Mouse (Mus musculus): ENCODE results near the gene Galnt13. TPM values are rescaled to one million over a fixed set of nuclear protein-coding genes. Genes with fewer than 3 reads are reported as not detected.

The Galnt13 gene
- polyA plus RNA-seq (2015; fragmentation: Nextera tagmentation; extraction: Ambion mirVana), result not detected in 2 replicates

DNA sequence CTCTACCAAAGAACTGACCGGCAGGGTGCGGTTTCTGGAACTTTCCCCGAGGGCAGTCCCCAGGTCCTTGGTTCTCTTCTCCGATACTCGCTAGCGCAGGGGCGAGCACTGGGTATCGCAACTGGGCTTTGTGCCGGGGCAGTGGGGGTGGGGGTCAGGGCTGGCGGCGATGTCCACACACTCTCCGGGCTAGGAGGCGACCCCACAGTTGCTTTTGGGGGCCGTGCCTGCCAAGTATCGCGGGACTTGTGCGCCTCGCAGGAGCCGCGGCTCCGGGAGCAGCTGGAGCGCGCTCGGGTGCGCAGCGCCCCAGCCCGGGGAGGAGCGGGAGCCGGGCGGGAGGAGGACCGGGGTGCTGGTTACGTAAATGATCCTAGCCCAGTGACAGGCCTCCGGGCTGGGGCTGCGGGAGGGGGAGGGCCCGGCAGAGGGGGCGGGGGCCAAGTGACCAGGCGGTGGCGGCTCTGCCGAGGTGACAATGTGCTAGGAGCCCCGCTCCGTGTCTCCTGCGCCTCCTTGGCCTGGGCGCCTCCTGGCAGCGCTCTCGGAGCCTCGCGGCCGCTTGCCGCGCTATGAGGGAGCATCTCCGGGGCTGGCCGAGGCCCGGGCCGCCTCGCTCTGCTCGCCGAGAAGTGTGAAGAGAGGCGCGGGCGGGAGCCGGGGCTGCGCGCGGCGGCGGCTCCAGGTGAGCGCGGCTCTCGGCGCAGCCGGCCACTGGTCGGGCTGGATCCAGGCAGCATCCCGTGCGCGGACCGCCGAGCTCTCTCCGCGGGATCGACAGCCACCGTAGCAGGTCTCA is at the start of gene Galnt13:
Gene Galnt13 (plus strand): TSS at position 381 of the 799 bp plus-strand sequence.
- no peaks in the 10 kb centered on the region for H3K9me3 ChIP-seq (replicated peaks; ENCODE audit: control insufficient read depth, low read length)
- no peak within 1 kb of the TSS for H3K4me2 ChIP-seq (ENCODE audit: low read depth, low read length)
- WGBS (ENCODE audit: insufficient replicate concordance), result 2% methylated on average over 73 of the region's 81 CpGs
- H3K4me3 ChIP-seq (ENCODE audit: low read depth, low read length), result no peak within 1 kb of the TSS
- H3K4me1 ChIP-seq (ENCODE audit: control insufficient read depth, low read depth, low read length), result no peaks in the 10 kb centered on the region
- no peak for ATAC-seq (ENCODE audit: low read depth)
- no peak within 1 kb of the TSS for H3K9ac ChIP-seq (ENCODE audit: low read depth, low read length)
- H3K36me3 ChIP-seq (ENCODE audit: control insufficient read depth, insufficient read depth), result no peaks in the 10 kb centered on the region
- peaks cover 24% of the 10 kb centered on the region for H3K27me3 ChIP-seq (ENCODE audit: control insufficient read depth, insufficient read depth, low read depth, low read length)
- no peak within 1 kb of the TSS for H3K27ac ChIP-seq (ENCODE audit: low read length)

GRCm38 (mm10) chr2:54431060-54431459 is 5.1 kb upstream of the Galnt13 start:
- H3K9me3 ChIP-seq (replicated peaks; ENCODE audit: control insufficient read depth, low read length), result no peaks in the 10 kb centered on the region
- no peaks in the 10 kb centered on the region for H3K4me1 ChIP-seq (ENCODE audit: control insufficient read depth, low read depth, low read length)
- no peaks in the 10 kb centered on the region for H3K36me3 ChIP-seq (ENCODE audit: control insufficient read depth, insufficient read depth)
- no peak overlapping the region for H3K27ac ChIP-seq (ENCODE audit: low read length)
- H3K27me3 ChIP-seq (ENCODE audit: control insufficient read depth, insufficient read depth, low read depth, low read length), result peaks cover 8% of the 10 kb centered on the region
- no peak overlapping the region for H3K4me3 ChIP-seq (ENCODE audit: low read depth, low read length)
- ATAC-seq (ENCODE audit: low read depth), result no peak
- H3K9ac ChIP-seq (ENCODE audit: low read depth, low read length), result no peak overlapping the region
- WGBS (ENCODE audit: insufficient replicate concordance), result 38% methylated on average over 2 of the region's 2 CpGs
- H3K4me2 ChIP-seq (ENCODE audit: low read depth, low read length), result no peak overlapping the region

GRCm38 (mm10) chr2:54435380-54435779 is 737 bp upstream of the Galnt13 start:
- WGBS (ENCODE audit: insufficient replicate concordance), result 48% methylated on average over 10 of the region's 10 CpGs
- no peaks in the 10 kb centered on the region for H3K36me3 ChIP-seq (ENCODE audit: control insufficient read depth, insufficient read depth)
- H3K9me3 ChIP-seq (replicated peaks; ENCODE audit: control insufficient read depth, low read length), result no peaks in the 10 kb centered on the region
- H3K9ac ChIP-seq (ENCODE audit: low read depth, low read length), result no peak overlapping the region
- H3K4me2 ChIP-seq (ENCODE audit: low read depth, low read length), result no peak overlapping the region
- no peak overlapping the region for H3K4me3 ChIP-seq (ENCODE audit: low read depth, low read length)
- H3K27me3 ChIP-seq (ENCODE audit: control insufficient read depth, insufficient read depth, low read depth, low read length), result peaks cover 24% of the 10 kb centered on the region
- H3K4me1 ChIP-seq (ENCODE audit: control insufficient read depth, low read depth, low read length), result no peaks in the 10 kb centered on the region
- no peak for ATAC-seq (ENCODE audit: low read depth)
- no peak overlapping the region for H3K27ac ChIP-seq (ENCODE audit: low read length)

DNA sequence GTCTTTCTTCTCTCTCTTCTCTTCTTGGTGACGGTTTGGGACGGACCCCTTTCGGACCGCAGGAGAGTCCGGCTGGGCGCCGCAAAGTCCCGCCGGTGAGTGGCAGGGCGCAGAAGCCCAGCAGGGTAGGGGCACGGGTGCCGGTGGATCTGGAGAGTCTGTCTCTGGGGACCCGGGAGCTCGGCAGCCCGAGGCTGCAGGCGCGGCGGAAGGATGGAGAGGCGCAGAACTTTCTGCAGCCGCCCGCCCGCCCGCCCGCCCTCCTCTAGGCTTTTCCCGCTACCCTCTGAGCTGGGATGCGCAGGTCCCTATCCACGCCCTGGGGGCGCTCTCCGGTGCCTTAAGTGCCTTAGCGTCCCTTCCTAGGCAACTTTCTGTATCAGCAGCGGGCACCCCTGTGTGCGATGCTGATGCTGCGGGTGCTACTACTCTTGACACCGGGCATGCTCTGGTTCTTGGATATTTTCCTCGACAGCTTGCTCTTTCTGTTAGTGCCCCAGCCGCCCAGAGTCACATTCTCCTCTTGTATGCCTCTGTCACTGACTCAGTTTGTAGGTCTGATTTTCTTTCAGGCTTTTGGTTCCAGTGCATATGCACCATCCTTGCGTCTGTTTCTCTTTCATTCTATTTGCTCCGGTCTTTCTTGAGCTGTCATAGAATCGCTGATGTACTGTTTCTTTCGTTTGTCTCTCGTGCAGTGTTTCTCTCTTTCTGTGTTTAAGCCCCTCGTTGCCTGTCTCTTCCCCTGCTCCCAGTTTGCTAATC is 801 bp downstream of the Galnt13 start:
- Histone ChIP-seq H3K4me2 (ENCODE audit: low read depth, low read length) (no peak overlapping the region), H3K27me3 (ENCODE audit: control insufficient read depth, insufficient read depth, low read depth, low read length) (peaks cover 24% of the 10 kb centered on the region), H3K9me3 (replicated peaks; ENCODE audit: control insufficient read depth, low read length) (no peaks in the 10 kb centered on the region), H3K27ac (ENCODE audit: low read length) (no peak overlapping the region), H3K36me3 (ENCODE audit: control insufficient read depth, insufficient read depth) (no peaks in the 10 kb centered on the region), H3K9ac (ENCODE audit: low read depth, low read length) (no peak overlapping the region), H3K4me1 (ENCODE audit: control insufficient read depth, low read depth, low read length) (no peaks in the 10 kb centered on the region), H3K4me3 (ENCODE audit: low read depth, low read length) (no peak overlapping the region)
- ATAC-seq (ENCODE audit: low read depth), result no peak
- WGBS (ENCODE audit: insufficient replicate concordance), result 1% methylated on average over 41 of the region's 42 CpGs

DNA sequence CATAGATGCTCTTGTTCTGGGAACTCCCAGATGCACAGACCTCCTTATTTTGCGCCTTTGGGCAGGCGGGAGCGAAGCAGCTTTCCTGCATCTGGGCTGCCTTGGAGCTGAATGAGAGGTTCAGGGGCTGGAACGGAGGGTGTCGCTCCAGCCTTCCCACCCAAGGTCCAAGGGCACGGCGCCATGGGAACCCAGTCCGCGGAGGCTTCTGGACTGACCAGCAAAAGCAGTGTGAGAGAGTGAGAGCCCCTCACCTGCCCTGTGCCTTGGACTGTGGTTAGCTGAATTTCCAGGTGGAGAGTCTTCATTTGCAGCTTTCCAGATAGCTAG is 1.3 kb downstream of the Galnt13 start:
- no peak for ATAC-seq (ENCODE audit: low read depth)
- Histone ChIP-seq H3K4me2 (ENCODE audit: low read depth, low read length) (no peak overlapping the region), H3K36me3 (ENCODE audit: control insufficient read depth, insufficient read depth) (no peaks in the 10 kb centered on the region), H3K27me3 (ENCODE audit: control insufficient read depth, insufficient read depth, low read depth, low read length) (peaks cover 24% of the 10 kb centered on the region), H3K9ac (ENCODE audit: low read depth, low read length) (no peak overlapping the region), H3K9me3 (replicated peaks; ENCODE audit: control insufficient read depth, low read length) (no peaks in the 10 kb centered on the region), H3K4me1 (ENCODE audit: control insufficient read depth, low read depth, low read length) (no peaks in the 10 kb centered on the region), H3K27ac (ENCODE audit: low read length) (no peak overlapping the region), H3K4me3 (ENCODE audit: low read depth, low read length) (no peak overlapping the region)
- WGBS (ENCODE audit: insufficient replicate concordance), result 5% methylated on average over 9 of the region's 9 CpGs

DNA sequence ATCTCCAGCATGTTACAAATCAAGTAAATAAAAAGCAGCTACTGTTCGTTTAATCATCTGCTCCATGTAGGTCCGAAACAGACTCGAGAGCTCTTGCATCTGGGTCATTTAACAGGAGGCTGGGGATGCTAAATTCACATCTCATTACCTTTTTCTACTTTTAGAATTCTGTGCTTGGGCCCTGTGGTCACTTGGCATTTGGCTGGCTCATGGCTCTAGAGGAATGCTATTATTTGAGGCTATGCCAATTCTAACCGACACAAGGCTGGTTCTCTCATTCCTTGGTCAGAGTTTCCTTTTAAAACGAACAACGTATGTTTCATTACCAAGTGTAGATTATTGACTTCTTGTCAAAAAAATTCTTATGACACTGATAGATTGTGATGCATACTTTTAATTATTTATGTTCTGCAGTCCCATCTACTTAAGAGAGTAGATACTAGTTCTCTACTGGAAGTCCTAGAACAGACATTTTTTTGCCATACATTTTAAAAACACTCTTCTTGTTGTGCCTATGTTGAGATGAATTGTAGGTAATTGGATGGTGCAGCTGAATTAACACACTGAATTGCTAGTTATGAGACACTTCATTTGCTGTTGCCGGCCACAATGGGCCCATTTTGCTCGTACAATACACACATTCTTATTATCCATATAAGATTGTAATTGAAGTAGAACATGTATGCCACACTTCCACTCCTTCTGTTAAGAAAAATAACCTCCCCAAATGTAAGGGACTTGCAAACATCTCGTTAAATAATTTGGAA is 6.8 kb downstream of the Galnt13 start:
- Histone ChIP-seq H3K4me3 (ENCODE audit: low read depth, low read length) (no peak overlapping the region), H3K9me3 (replicated peaks; ENCODE audit: control insufficient read depth, low read length) (no peaks in the 10 kb centered on the region), H3K27ac (ENCODE audit: low read length) (no peak overlapping the region), H3K4me2 (ENCODE audit: low read depth, low read length) (no peak overlapping the region), H3K27me3 (ENCODE audit: control insufficient read depth, insufficient read depth, low read depth, low read length) (no peaks in the 10 kb centered on the region), H3K9ac (ENCODE audit: low read depth, low read length) (no peak overlapping the region), H3K36me3 (ENCODE audit: control insufficient read depth, insufficient read depth) (no peaks in the 10 kb centered on the region), H3K4me1 (ENCODE audit: control insufficient read depth, low read depth, low read length) (no peaks in the 10 kb centered on the region)
- ATAC-seq (ENCODE audit: low read depth), result no peak
- 58% methylated on average over 9 of the region's 9 CpGs for WGBS (ENCODE audit: insufficient replicate concordance)

GRCm38 (mm10) chr2:54483426-54483825 is 47.3 kb downstream of the Galnt13 start:
- H3K9ac ChIP-seq (ENCODE audit: low read depth, low read length), result no peak overlapping the region
- H3K4me3 ChIP-seq (ENCODE audit: low read depth, low read length), result no peak overlapping the region
- no peak overlapping the region for H3K27ac ChIP-seq (ENCODE audit: low read length)
- H3K4me1 ChIP-seq (ENCODE audit: control insufficient read depth, low read depth, low read length), result no peaks in the 10 kb centered on the region
- ATAC-seq (ENCODE audit: low read depth), result no peak
- 56% methylated on average over 5 of the region's 5 CpGs for WGBS (ENCODE audit: insufficient replicate concordance)
- no peaks in the 10 kb centered on the region for H3K36me3 ChIP-seq (ENCODE audit: control insufficient read depth, insufficient read depth)
- H3K9me3 ChIP-seq (replicated peaks; ENCODE audit: control insufficient read depth, low read length), result no peaks in the 10 kb centered on the region
- no peaks in the 10 kb centered on the region for H3K27me3 ChIP-seq (ENCODE audit: control insufficient read depth, insufficient read depth, low read depth, low read length)
- H3K4me2 ChIP-seq (ENCODE audit: low read depth, low read length), result no peak overlapping the region

- ATAC-seq (ENCODE audit: low read depth), result no peak
- Histone ChIP-seq H3K9me3 (replicated peaks; ENCODE audit: control insufficient read depth, low read length) (no peaks in the 10 kb centered on the region), H3K4me2 (ENCODE audit: low read depth, low read length) (no peak overlapping the region), H3K27me3 (ENCODE audit: control insufficient read depth, insufficient read depth, low read depth, low read length) (no peaks in the 10 kb centered on the region), H3K4me1 (ENCODE audit: control insufficient read depth, low read depth, low read length) (no peaks in the 10 kb centered on the region), H3K36me3 (ENCODE audit: control insufficient read depth, insufficient read depth) (no peaks in the 10 kb centered on the region), H3K4me3 (ENCODE audit: low read depth, low read length) (no peak overlapping the region), H3K9ac (ENCODE audit: low read depth, low read length) (no peak overlapping the region), H3K27ac (ENCODE audit: low read length) (no peak overlapping the region)
- 69% methylated on average over 3 of the region's 3 CpGs for WGBS (ENCODE audit: insufficient replicate concordance)
Observed at GRCm38 (mm10) chr2:54522989-54523388, 86.9 kb downstream of the Galnt13 start.
